Mouse (Mus musculus): Measurements from ENCODE around the gene Erbb2. TPM values are rescaled to one million over a fixed set of nuclear protein-coding genes. Genes with fewer than 3 reads are reported as not detected.

The Erbb2 gene
- total RNA-seq, 1 experiment from 2014 or later: 0.57 TPM

GRCm38 (mm10) chr11:98472696-98473095, 60.4 kb downstream of the Erbb2 start:
- ATAC-seq (replicated peaks; ENCODE audit: insufficient number of reproducible peaks, low FRiP score, low TSS enrichment, poor library complexity, severe bottlenecking): no peak

- ATAC-seq (replicated peaks; ENCODE audit: insufficient number of reproducible peaks, low FRiP score, low TSS enrichment, poor library complexity, severe bottlenecking): no peak
Measured at GRCm38 (mm10) chr11:98473916-98474479, 61.7 kb downstream of the Erbb2 start.

DNA sequence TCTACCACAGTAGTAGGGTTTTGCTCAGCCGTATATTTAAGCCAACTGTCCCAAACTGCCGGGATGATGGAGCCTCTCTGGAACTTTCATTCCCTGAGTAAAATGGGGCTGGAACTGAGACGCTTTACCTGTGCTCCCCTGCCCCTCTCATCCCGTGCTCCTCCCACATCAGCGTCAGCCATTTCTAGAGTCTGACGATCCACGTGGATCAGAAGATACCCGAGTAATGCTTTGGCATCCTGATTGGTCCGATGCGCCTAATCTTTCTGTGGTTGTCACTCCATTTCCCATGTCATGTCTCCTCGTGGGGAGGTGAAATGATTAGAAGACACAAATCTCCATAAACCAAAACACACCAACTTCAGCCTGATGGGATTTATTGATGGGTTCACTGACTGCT, 62.7 kb downstream of the Erbb2 start:
- no peak for ATAC-seq (replicated peaks; ENCODE audit: insufficient number of reproducible peaks, low FRiP score, low TSS enrichment, poor library complexity, severe bottlenecking)

- ATAC-seq (replicated peaks; ENCODE audit: insufficient number of reproducible peaks, low FRiP score, low TSS enrichment, poor library complexity, severe bottlenecking): no peak
Measured at GRCm38 (mm10) chr11:98475630-98476433, 63.6 kb downstream of the Erbb2 start.

DNA sequence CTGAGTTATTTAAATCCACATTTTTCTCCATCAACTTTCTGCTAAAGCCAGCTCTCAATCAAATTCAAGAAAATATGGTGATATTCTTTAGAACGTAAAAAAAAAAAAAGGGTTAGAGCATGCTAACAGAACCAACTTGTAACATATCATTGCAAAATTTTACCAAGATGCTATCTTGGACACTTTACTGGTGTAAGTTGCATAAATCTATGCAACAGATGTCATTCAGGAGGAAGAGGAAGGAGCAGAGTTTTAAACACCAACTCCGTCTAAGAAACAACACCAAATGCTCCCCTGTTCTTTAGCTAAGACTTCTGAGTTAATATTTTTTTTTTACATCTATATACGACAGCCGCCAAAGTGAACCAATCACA, 64.2 kb downstream of the Erbb2 start:
- ATAC-seq (replicated peaks; ENCODE audit: insufficient number of reproducible peaks, low FRiP score, low TSS enrichment, poor library complexity, severe bottlenecking): no peak

DNA sequence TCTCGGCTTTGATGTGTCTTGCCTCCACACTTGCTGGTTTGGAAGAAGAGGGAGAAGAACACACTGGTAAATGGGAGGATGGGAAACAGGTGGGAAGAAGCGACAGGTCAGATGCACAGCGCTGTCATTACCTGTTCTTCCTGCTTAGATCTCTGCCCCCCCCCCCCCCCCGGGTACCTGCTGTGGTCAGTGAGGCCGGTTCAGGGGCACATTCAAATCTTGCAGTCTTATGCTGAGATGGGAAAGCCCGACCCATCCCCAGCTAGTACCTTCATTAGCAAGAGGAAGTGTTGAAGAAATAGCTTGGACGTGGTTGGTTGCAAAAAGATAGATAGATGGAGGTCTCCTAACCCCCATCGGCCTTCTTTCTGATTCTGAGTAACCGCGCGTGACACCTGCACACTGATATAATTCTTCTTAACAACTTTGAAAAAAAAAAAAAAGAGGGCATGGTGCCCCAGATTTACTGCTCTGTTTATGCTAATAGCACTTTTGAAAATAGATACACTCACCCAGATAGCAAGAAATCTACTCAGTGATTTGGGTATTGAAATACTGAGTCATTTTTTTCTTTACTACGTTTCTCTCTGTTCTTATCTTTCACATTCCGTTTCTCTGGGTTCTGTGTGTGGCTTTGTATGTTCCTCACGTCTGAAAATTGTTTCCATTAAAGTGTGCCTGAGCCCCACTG, 64.9 kb downstream of the Erbb2 start:
- no peak for ATAC-seq (replicated peaks; ENCODE audit: insufficient number of reproducible peaks, low FRiP score, low TSS enrichment, poor library complexity, severe bottlenecking)

DNA sequence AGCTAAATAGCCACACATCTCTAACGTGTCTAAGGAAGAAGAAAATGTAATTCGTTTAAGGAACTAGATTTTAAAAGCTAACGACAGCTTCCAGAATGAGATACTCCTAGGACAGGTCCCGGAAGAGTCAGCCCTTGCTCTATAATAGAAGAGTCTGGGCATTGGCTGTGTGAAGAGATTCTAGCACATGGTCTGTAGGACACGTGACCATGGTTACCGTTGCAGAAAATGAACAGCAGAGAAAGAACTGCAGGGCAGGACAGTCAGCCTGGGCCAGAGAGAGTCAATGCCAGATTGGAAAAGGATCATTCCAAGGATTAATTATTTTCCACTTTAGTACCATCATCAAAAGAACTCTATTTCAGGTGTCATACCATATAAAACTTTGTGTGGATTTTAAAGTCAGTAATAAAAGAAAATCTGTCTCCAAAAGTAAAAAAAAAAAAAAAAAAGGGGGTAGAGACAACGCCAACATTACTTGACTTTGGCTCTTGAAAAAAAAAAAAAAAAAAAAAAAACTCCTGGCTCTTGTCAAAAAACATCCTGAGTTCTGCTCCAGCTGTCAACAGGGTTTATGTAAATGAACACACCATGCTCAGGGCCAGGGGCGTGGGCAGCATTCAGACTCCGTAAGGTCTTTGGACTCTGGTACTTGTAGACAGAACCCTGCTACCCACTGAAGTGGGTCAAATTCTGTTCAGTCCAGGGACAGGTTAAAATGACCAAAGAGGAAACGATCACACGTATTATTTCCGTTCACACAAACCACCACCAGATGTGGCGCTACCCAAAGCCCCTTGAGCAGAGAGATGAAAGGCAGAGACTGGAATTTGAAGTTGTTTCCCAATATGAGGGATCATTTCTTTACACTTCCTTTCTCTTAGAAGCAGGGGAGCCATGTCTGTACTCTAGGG, 67.0 kb downstream of the Erbb2 start:
- no peak for ATAC-seq (replicated peaks; ENCODE audit: insufficient number of reproducible peaks, low FRiP score, low TSS enrichment, poor library complexity, severe bottlenecking)

- ATAC-seq (replicated peaks; ENCODE audit: insufficient number of reproducible peaks, low FRiP score, low TSS enrichment, poor library complexity, severe bottlenecking): no peak
Measured at GRCm38 (mm10) chr11:98479940-98480497, 67.7 kb downstream of the Erbb2 start.

- ATAC-seq (replicated peaks; ENCODE audit: insufficient number of reproducible peaks, low FRiP score, low TSS enrichment, poor library complexity, severe bottlenecking): no peak
Measured at GRCm38 (mm10) chr11:98481231-98481630, 69.0 kb downstream of the Erbb2 start.

GRCm38 (mm10) chr11:98482067-98482466, 69.8 kb downstream of the Erbb2 start:
- no peak for ATAC-seq (replicated peaks; ENCODE audit: insufficient number of reproducible peaks, low FRiP score, low TSS enrichment, poor library complexity, severe bottlenecking)

DNA sequence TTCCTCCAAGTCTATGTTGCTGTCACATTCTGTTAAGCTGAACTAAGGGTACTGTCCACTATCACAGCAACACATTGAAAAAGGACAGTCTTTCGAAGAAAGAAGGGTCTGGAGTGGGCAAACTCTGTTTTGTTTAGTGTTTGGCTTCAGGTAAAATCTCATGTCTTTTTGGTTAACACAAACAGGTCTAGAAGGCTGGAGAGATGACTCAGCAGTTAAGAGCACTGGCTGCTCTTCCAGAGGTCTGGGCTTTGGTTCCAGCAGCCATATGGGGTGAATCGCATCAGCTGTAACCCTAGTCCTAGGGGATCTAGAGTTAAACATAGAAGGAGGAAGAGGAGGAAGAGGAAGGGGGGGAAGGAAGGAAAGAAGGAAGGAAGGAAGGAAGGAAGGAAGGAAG, 73.5 kb downstream of the Erbb2 start:
- ATAC-seq (replicated peaks; ENCODE audit: insufficient number of reproducible peaks, low FRiP score, low TSS enrichment, poor library complexity, severe bottlenecking): no peak

Other genes with a start within 250 kb of the Erbb2 start
- 23.7 to 46.9 TPM (median 25.9 TPM) in 3 replicates for gene Med1, start 219.2 kb upstream of the Erbb2 start, total RNA-seq (2017)
- gene Cdk12, start 209.4 kb upstream of the Erbb2 start, total RNA-seq (2017): 54.4 to 102 TPM (median 56.3 TPM) in 3 replicates
- not detected in 3 replicates for gene Neurod2, start 82.8 kb upstream of the Erbb2 start, total RNA-seq (2017)
- gene Ppp1r1b, start 64.1 kb upstream of the Erbb2 start, total RNA-seq (2017): not detected in 3 replicates
- 29.2 to 57.7 TPM (median 50.9 TPM) in 3 replicates for gene Stard3, start 54.1 kb upstream of the Erbb2 start, total RNA-seq (2017)
- gene Tcap, start 28.7 kb upstream of the Erbb2 start, total RNA-seq (2017): 1.6 TPM in 1 of 3 replicates, not detected in the others
- not detected in 3 replicates for gene Pnmt, start 26.0 kb upstream of the Erbb2 start, total RNA-seq (2017)
- 2.3 to 6.1 TPM (median 4.6 TPM) in 3 replicates for gene Pgap3, start 12.0 kb upstream of the Erbb2 start, total RNA-seq (2017)
- gene Mien1, start 26.5 kb downstream of the Erbb2 start, total RNA-seq (2017): 37.7 to 75.9 TPM (median 57.5 TPM) in 3 replicates
- gene Grb7, start 33.9 kb downstream of the Erbb2 start, total RNA-seq (2017): 0.76 TPM in 1 of 3 replicates, not detected in the others
- 82.2 to 248 TPM (median 102 TPM) in 3 replicates for gene Ikzf3, start 133.6 kb downstream of the Erbb2 start, total RNA-seq (2017)
- 1.0 to 3.5 TPM (median 2.2 TPM) in 3 replicates for gene Zpbp2, start 138.6 kb downstream of the Erbb2 start, total RNA-seq (2017)
- 10.6 to 34.4 TPM (median 16.6 TPM) in 3 replicates for gene Ormdl3, start 174.9 kb downstream of the Erbb2 start, total RNA-seq (2017)
- not detected in 3 replicates for gene Lrrc3c, start 185.8 kb downstream of the Erbb2 start, total RNA-seq (2017)
- gene Gm12355, start 213.2 kb downstream of the Erbb2 start, total RNA-seq (2017): 0.43 to 1.6 TPM in 2 of 3 replicates, not detected in the other
- not detected in 3 replicates for gene Gsdma3, start 213.9 kb downstream of the Erbb2 start, total RNA-seq (2017)
- gene Gsdma2, start 234.3 kb downstream of the Erbb2 start, total RNA-seq (2017): not detected in 3 replicates